Mouse (Mus musculus): ENCODE data around the gene Zfp672. TPM values are rescaled to one million over a fixed set of nuclear protein-coding genes. Genes with fewer than 3 reads are reported as not detected.

The Zfp672 gene
- polyA plus RNA-seq, 1 experiment from 2014 or later, result 27.1 TPM

DNA sequence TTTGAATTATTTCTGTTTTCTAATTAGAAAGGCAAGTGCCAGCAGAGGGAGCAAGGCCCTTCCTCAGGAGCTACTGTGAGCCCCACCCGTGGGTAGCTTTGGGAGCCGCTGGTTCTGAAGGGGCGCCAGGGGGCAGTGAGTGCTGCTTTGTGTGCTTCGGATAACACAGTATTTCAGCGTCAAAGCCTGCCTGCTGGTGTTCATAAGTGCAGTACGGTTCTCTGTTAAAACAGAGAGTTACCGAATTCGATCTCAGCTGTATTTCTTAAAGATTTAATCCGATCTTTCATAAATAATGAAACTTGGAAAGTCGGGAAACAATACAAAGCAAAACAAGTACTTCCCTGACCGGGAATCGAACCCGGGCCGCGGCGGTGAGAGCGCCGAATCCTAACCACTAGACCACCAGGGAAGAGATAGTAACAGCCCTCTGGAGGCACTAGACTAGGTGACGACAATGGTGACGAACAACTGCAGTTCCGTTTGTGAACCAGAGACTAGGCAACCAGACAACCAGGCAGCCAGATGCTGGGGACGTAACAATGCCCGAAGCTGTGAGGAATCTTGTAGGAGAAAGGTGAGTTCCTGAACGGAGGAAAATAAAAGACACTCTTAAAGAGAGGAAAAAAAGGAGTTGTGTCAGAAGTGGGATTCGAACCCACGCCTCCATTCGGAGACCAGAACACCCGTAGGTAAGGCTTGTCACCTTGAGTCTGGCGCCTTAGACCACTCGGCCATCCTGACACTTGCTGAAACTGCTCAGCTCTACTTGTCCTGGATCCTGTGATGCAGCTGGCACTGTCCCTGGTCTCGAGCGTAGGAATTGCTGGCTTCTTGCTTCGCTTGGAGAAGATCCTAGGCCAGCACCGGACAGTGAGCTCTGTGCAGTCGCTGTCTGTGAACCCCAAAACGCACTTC, 28.0 kb downstream of the Zfp672 start:
- H3K27ac ChIP-seq (replicated peaks), result peak overlapping the region; percentile 85
- peak overlapping the region; percentile 65 for H3K4me3 ChIP-seq
- WGBS, result under 1% methylated on average over 36 of the region's 36 CpGs
- H3K27me3 ChIP-seq (replicated peaks; ENCODE audit: low read depth, poor library complexity, severe bottlenecking), result no peaks in the 10 kb centered on the region
- peaks cover 22% of the 10 kb centered on the region for H3K4me1 ChIP-seq
- no peaks in the 10 kb centered on the region for H3K36me3 ChIP-seq (replicated peaks)
- DNase-seq (ENCODE audit: low spot score), result peak; percentile 98
- no peaks in the 10 kb centered on the region for H3K9me3 ChIP-seq

DNA sequence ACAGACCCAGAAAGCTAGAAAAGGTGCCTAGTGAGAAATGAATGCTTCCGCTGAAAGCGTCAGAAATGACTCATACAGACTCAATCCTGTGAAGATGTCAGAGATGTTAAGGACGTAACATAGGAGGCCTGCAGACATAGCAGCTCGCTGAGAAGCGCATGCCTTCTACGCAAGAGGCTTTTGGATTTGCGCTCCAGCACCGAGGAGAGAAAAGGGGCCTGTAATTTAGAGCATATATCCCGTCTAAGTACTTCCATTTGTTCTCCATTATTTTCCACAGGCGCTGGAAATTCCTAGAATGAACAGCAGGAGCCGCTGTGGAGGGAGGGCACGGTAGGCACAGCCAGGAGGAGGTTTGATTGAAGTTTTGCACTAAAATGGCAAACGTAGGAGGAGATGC, 29.1 kb downstream of the Zfp672 start:
- H3K9me3 ChIP-seq, result no peaks in the 10 kb centered on the region
- H3K4me3 ChIP-seq, result peak overlapping the region; percentile 65
- no peak overlapping the region for H3K27ac ChIP-seq (replicated peaks)
- no peaks in the 10 kb centered on the region for H3K36me3 ChIP-seq (replicated peaks)
- WGBS, result 14% methylated on average over 13 of the region's 13 CpGs
- DNase-seq (ENCODE audit: low spot score), result peak; percentile 84
- H3K27me3 ChIP-seq (replicated peaks; ENCODE audit: low read depth, poor library complexity, severe bottlenecking), result no peaks in the 10 kb centered on the region
- H3K4me1 ChIP-seq, result peaks cover 14% of the 10 kb centered on the region

DNA sequence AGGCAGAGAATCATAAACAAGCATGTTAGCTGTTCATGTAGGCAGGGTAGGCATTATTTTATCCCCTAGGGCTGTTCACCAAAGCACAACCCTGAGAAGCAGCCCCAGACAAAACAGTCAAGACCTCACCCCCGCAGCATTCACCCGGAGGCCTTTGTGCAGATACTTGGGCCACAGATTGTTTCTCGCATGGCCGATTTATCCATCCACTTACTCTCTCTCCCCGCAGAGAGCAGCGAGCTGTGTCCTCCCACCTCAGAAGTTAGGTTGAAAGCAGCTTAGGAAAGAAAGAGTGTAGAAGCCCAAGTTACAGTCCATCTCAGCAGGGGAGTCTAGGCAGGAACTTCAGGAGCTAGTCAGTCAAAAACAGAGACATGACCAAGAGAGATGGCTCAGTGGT, 32.7 kb downstream of the Zfp672 start:
- H3K9me3 ChIP-seq, result no peaks in the 10 kb centered on the region
- no peaks in the 10 kb centered on the region for H3K27me3 ChIP-seq (replicated peaks; ENCODE audit: low read depth, poor library complexity, severe bottlenecking)
- peaks cover 9% of the 10 kb centered on the region for H3K4me1 ChIP-seq
- 71% methylated on average over 6 of the region's 6 CpGs for WGBS
- no peak overlapping the region for H3K4me3 ChIP-seq
- no peak overlapping the region for H3K27ac ChIP-seq (replicated peaks)
- no peaks in the 10 kb centered on the region for H3K36me3 ChIP-seq (replicated peaks)
- DNase-seq (ENCODE audit: low spot score), result no peak

DNA sequence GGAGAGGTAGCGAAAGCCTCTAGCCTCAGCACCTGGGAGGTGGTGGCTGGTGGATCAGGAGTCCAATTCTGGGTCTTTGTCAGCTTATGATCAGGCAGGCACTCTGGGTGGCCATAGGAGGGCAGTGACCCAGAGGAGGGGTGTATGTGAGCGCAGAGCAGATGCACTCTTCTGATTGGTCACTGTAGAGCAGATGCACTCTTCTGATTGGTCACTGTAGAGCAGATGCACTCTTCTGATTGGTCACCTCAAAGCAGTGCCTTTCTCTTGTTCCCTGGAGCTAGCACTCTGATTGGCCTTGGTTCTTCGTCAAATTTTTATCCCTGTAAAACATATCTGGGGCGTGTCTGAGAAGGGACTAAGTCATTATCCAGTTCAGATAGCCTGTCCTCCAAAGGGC, 37.3 kb downstream of the Zfp672 start:
- no peak overlapping the region for H3K27ac ChIP-seq (replicated peaks)
- no peak overlapping the region for H3K4me3 ChIP-seq
- no peak for DNase-seq (ENCODE audit: low spot score)
- 48% methylated on average over 4 of the region's 4 CpGs for WGBS
- H3K36me3 ChIP-seq (replicated peaks), result no peaks in the 10 kb centered on the region
- no peaks in the 10 kb centered on the region for H3K9me3 ChIP-seq
- no peaks in the 10 kb centered on the region for H3K27me3 ChIP-seq (replicated peaks; ENCODE audit: low read depth, poor library complexity, severe bottlenecking)
- H3K4me1 ChIP-seq, result no peaks in the 10 kb centered on the region

DNA sequence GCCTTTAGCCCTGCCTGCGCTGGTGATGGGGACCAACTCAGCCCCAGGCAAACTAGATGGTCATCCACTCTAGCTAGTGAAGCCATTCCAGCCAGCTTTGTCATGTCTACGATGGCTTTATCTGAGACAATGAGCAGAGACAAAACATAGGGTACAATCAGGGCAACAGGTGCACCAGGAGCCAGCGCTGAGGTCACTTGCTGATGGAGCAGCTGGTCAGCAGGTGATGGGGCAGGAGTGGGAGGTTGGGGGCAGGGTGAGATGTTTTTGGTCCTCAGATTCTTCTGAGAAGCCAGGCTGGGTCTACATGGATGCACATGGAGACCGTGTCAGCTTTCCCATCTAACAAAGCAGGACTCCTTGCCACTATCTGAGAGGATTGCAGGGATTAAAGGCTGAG, 39.3 kb downstream of the Zfp672 start:
- Histone ChIP-seq H3K4me1 (no peaks in the 10 kb centered on the region), H3K9me3 (no peaks in the 10 kb centered on the region), H3K27me3 (replicated peaks; ENCODE audit: low read depth, poor library complexity, severe bottlenecking) (no peaks in the 10 kb centered on the region), H3K27ac (replicated peaks) (no peak overlapping the region), H3K4me3 (no peak overlapping the region), H3K36me3 (replicated peaks) (no peaks in the 10 kb centered on the region)
- DNase-seq (ENCODE audit: low spot score), result no peak
- 82% methylated on average over 4 of the region's 4 CpGs for WGBS

DNA sequence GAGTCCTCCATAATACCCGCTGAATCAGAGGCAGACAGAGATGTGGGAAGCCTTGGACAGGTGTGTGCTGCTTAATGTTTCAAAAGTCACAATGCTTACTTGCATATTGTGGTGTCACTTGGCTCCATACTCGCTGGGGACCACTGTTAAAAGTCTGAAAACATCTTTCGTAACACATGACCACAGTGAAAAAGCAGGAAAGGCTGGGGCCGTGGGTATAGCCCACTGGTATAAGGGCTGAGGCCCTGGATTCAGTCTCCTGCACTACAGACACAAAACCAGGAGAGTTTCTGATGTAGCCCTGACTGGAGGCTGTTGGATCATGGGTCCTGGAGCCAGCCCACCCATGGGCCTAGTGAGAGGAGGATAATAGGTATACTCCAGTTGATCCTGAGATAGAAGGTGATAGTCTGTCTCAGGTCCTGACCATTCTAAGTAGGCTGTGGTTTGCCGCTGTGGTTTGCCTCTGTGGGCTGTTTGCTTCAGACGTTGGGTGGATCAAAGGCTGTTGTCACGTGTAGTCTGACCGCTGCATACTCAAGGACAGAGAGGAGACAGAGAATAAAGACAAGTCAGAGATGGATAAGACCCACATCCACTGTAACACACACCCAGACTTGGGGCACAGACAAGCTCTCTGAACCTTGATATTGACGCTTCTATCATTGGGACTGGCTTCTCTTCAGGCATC, 40.0 kb downstream of the Zfp672 start:
- Histone ChIP-seq H3K4me3 (no peak overlapping the region), H3K4me1 (no peaks in the 10 kb centered on the region), H3K27ac (replicated peaks) (no peak overlapping the region), H3K9me3 (no peaks in the 10 kb centered on the region), H3K27me3 (replicated peaks; ENCODE audit: low read depth, poor library complexity, severe bottlenecking) (no peaks in the 10 kb centered on the region), H3K36me3 (replicated peaks) (no peaks in the 10 kb centered on the region)
- no peak for DNase-seq (ENCODE audit: low spot score)
- 80% methylated on average over 9 of the region's 9 CpGs for WGBS

DNA sequence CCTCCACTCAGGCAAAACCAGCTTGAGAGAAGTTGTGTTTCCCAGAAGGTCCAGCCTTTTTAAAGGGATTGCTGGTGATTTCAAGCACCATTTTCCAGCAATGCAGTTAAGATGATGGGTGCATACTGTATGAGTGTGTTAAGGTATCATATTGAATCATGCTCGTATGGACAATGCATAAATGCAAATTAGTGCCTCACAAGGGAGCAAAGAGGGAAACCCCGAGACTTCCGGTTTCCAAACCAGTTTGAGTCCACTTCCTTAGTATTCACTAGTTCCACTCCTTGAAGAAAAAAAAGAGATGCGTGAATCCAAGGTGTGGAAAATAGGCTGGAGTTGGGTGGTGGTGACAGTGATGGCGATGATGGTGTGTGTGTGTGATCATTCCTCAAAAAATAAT, 47.6 kb downstream of the Zfp672 start:
- DNase-seq (ENCODE audit: low spot score), result no peak
- 88% methylated on average over 5 of the region's 5 CpGs for WGBS

DNA sequence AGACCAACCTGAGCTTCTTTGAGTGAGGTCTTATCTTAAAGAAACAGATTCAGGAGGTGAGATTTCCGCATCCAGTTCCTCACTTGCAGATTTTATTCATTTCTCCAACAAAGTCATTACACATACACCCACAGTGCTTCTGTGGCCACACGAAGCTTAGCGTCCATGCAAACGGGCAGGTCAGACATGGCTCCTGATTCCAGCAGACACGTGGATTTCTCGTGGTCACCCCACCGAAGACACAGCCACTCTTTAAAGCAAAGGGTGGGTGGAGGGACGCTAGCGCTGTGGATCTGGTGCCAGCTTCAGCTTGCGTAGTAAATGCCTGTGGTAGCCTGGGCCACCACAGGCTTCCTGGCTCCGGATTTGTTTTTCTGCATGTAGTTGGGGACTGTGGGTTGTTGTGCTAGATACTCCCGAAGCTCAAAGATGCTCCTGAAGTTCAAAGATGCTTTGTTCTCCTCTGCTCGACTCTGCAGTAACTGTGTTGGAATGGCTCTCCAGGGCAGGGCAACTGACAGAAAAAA, 48.1 kb downstream of the Zfp672 start:
- Histone ChIP-seq H3K27ac (replicated peaks) (no peak overlapping the region), H3K9me3 (no peaks in the 10 kb centered on the region), H3K36me3 (replicated peaks) (no peaks in the 10 kb centered on the region), H3K4me1 (no peaks in the 10 kb centered on the region), H3K27me3 (replicated peaks; ENCODE audit: low read depth, poor library complexity, severe bottlenecking) (no peaks in the 10 kb centered on the region), H3K4me3 (no peak overlapping the region)
- DNase-seq (ENCODE audit: low spot score), result no peak
- 88% methylated on average over 13 of the region's 13 CpGs for WGBS

More for the DNA sequence above, 47.6 kb downstream of the Zfp672 start:
- Histone ChIP-seq H3K9me3 (no peaks in the 10 kb centered on the region), H3K27me3 (replicated peaks; ENCODE audit: low read depth, poor library complexity, severe bottlenecking) (no peaks in the 10 kb centered on the region), H3K27ac (replicated peaks) (no peak overlapping the region), H3K36me3 (replicated peaks) (no peaks in the 10 kb centered on the region), H3K4me1 (no peaks in the 10 kb centered on the region), H3K4me3 (no peak overlapping the region)

DNA sequence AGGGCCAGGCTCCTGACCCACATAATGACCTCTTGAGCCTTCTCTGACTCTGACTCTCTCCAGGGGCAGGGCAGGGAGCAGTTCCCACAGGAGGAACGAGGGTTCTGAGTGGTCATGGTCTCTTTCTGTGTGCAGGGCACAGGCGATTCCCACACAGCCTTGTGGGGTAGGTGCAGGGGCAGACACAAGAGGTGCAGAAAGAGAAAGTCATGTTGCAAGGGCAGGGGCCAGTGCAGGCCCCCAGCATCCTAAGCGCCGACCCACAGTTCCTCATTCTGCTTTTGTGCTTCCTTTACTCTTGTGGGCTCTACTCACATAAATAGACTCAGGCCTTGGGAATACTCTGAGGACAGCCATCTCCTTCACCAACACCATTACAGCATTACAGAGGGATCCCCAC, 54.4 kb downstream of the Zfp672 start:
- Histone ChIP-seq H3K4me3 (no peak overlapping the region), H3K36me3 (replicated peaks) (no peaks in the 10 kb centered on the region), H3K27me3 (replicated peaks; ENCODE audit: low read depth, poor library complexity, severe bottlenecking) (no peaks in the 10 kb centered on the region), H3K27ac (replicated peaks) (no peak overlapping the region; the same call in 1 of the 2 replicates), H3K9me3 (no peaks in the 10 kb centered on the region), H3K4me1 (peaks cover 4% of the 10 kb centered on the region; the same call in 1 of the 2 replicates)
- 71% methylated on average over 4 of the region's 4 CpGs for WGBS
- no peak for DNase-seq (ENCODE audit: low spot score)

DNA sequence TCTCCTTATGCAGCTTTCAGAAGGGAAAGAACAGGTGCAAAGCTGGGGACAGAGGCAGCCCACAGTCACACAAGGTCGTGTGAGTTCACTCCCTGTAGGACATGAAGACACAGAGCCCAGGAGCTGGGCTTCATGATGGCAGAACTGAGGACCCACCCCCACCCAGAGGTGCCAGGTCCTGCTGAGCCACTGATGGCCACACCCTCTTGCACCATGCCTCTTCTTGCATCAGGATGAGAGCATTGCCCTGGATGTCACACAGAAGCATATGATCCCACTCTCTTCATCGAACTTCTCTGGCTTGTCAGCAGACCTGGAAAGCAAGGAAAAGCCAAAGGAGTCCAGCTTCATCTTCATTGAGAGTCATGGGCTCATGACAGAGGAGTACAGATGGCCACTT, 55.6 kb downstream of the Zfp672 start, which contains the start of gene 4930438A08Rik:
4930438A08Rik (plus strand) TSS at position 228 of the 400 bp plus-strand sequence.
- no peaks in the 10 kb centered on the region for H3K36me3 ChIP-seq (replicated peaks)
- WGBS, result 61% methylated on average over 2 of the region's 2 CpGs
- H3K4me1 ChIP-seq, result peaks cover 4% of the 10 kb centered on the region; the same call in 1 of the 2 replicates
- no peaks in the 10 kb centered on the region for H3K27me3 ChIP-seq (replicated peaks; ENCODE audit: low read depth, poor library complexity, severe bottlenecking)
- H3K4me3 ChIP-seq, result no peak within 1 kb of the TSS
- DNase-seq (ENCODE audit: low spot score), result no peak
- H3K9me3 ChIP-seq, result no peaks in the 10 kb centered on the region
- H3K27ac ChIP-seq (replicated peaks), result no peak within 1 kb of the TSS; the same call in 1 of the 2 replicates

DNA sequence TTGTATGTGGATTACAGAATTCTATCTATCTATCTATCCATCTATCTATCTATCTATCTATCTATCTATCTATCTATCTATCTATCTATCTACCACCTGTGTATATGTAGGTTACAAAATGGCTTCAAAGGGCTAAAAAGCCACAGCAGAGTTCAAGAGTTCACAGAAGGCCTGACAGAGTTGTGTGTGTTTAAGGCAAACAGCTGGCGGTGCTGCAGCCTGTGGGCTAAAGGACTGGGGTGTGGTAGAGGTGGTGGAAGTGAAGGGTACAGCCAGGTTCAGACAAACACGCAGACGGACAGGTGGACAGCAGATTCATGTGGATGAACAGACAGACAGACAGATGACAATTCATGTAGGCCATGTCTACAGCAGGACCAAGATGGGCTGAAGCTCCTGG, 61.9 kb downstream of the Zfp672 start:
- Histone ChIP-seq H3K4me1 (no peaks in the 10 kb centered on the region), H3K36me3 (replicated peaks) (no peaks in the 10 kb centered on the region), H3K4me3 (no peak overlapping the region), H3K27ac (replicated peaks) (no peak overlapping the region), H3K9me3 (no peaks in the 10 kb centered on the region), H3K27me3 (replicated peaks; ENCODE audit: low read depth, poor library complexity, severe bottlenecking) (no peaks in the 10 kb centered on the region)
- no peak for DNase-seq (ENCODE audit: low spot score)
- 91% methylated on average over 3 of the region's 3 CpGs for WGBS

Measured in embryonic facial prominence, embryonic 10.5 days (tissue).